Mouse (Mus musculus) midbrain, embryonic 13.5 days (tissue): ENCODE data around the gene Ap4s1. TPM values are rescaled to one million over a fixed set of nuclear protein-coding genes. Genes with fewer than 3 reads are reported as not detected.
"Not testable (repeated sequence)": the region's sequence is repeated elsewhere in the genome, so short reads cannot be mapped to it uniquely, and the experiment has no call there.

Experiments
- ATAC-seq: fragments of 200-750 bp; cut with Nextera tagmentation; 2 replicates; pipeline ENCODE4 v1.8.0; 2017; ENCODE audit warnings: mild to moderate bottlenecking, moderate TSS enrichment, moderate library complexity
- H3K27ac ChIP-seq: fragments of 300-500 bp; sonication (generic); 2 replicates; pipeline ENCODE4 v1.5.1; 2015; ENCODE audit warnings: inconsistent platforms, mild to moderate bottlenecking, moderate library complexity
- H3K27me3 ChIP-seq: fragments of 300-500 bp; sonication (generic); 2 replicates; pipeline ENCODE4 v1.6.1; 2015; ENCODE audit warnings: mild to moderate bottlenecking, inconsistent platforms
- H3K36me3 ChIP-seq: fragments of 300-500 bp; sonication (generic); 2 replicates; pipeline ENCODE4 v1.6.1; 2015; ENCODE audit warnings: mild to moderate bottlenecking, inconsistent platforms
- H3K4me1 ChIP-seq: fragments of 300-500 bp; sonication (generic); replicated peaks from 2 replicates; pipeline ENCODE4 v1.6.1; 2015; ENCODE audit warnings: inconsistent platforms
- H3K4me2 ChIP-seq: fragments of 300-500 bp; sonication (generic); replicated peaks from 2 replicates; pipeline ENCODE4 v1.6.1; 2015; ENCODE audit warnings: moderate library complexity, mild to moderate bottlenecking, inconsistent platforms
- H3K4me3 ChIP-seq: fragments of 300-500 bp; sonication (generic); replicated peaks from 2 replicates; pipeline ENCODE4 v1.5.1; 2015; ENCODE audit warnings: mild to moderate bottlenecking, inconsistent platforms
- H3K9ac ChIP-seq: fragments of 300-500 bp; sonication (generic); replicated peaks from 2 replicates; pipeline ENCODE4 v1.6.1; 2015; ENCODE audit warnings: mild to moderate bottlenecking, inconsistent platforms
- H3K9me3 ChIP-seq: fragments of 300-500 bp; sonication (generic); 2 replicates; pipeline ENCODE4 v1.6.1; 2016; ENCODE audit warnings: mild to moderate bottlenecking, inconsistent platforms
- WGBS: fragments of 180-500 bp; shearing (Covaris S2); methylation state at CpG from one replicate; pipeline ENCODE4 v1.1.7; 2015; 5-methylcytosine and 5-hydroxymethylcytosine counted together
- polyA plus RNA-seq: library from polyadenylated mRNA; unstranded; fragments of >200 nt; fragmentation: Nextera tagmentation; extraction: Ambion mirVana; gene quantifications from 2 replicates; pipeline ENCODE4 v1.2.1, GENCODE M21; 2015

Ap4s1 gene
- polyA plus RNA-seq, result 53.2 and 54.4 TPM in 2 replicates

DNA sequence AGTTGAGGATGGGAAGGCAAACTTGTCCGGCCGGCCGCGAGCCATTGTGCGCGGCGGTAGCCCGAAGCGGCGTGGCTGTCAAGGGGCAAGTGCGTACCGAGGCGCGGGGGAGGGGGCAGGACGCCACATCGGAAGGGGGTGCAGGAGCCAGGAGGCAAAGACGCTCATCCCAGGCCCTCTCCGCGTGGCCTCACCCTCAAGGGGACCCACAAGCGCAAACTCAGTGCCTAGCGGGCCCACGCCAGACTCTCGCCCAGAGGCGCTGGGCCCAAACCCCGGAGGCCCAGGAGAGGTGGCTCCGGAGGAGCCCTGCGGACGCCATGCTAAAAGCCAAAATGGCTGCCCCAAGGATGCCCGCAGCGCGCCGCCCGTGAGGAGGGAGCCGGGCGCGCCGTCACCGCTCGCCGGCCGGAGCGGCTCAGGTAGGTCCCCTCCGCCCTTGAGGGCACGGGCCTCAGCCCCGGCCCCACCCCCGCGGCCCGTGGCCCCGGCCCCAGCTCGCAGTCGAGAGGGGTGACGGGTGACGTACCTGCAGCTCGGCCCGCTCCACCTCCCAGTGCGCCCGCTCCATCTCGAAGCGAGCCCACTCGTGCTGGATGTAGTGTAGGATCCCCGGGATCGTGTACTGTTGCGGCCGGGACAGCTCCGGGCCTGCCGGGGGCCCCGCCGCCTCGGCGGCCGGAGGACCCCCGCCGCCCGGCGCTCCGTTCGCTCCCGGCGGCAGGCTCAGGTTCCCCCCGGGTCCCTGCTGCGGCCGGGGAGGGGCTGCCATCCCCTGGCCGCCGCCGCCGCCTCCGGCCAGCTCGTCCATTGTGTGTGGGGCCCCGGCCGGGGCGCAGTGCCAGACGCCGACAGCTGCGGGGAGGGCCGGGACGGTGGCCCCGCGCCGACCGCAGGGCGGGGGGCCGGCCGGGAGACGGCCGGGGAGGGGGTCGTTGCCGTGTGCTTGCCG is at the start of gene Ap4s1:
Ap4s1 (plus strand) TSS at position 141 of the 952 bp plus-strand sequence.
- peak within 1 kb of the TSS; percentile 100 for H3K27ac ChIP-seq
- H3K4me2 ChIP-seq, result peak within 1 kb of the TSS; percentile 84
- no peaks in the 10 kb centered on the region for H3K9me3 ChIP-seq
- H3K4me1 ChIP-seq, result peaks cover 22% of the 10 kb centered on the region
- ATAC-seq, result peak; percentile 85
- H3K27me3 ChIP-seq, result no peaks in the 10 kb centered on the region
- H3K4me3 ChIP-seq, result peak within 1 kb of the TSS; percentile 97
- WGBS, result under 1% methylated on average over 108 of the region's 108 CpGs
- peak within 1 kb of the TSS; percentile 99 for H3K9ac ChIP-seq
- no peaks in the 10 kb centered on the region for H3K36me3 ChIP-seq

DNA sequence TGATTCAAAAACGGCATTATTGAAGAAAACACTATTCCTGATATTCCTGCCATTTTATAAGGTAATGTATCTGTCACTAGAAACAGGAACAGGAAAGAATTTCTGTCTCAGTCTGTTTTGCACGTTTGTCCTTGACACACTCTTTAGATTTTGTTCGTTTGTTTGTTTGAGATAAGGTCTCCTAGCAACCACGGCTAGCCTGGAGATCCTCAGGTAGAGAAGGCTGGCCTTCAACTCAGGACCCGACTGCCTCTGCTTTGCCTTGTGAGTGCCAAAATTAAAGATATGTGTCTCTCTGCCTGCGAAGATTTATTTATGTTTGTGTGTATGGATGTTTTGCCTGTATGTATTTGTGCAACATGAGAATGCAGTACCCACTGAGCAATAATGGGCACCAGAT is 49.0 kb upstream of the Ap4s1 start:
- H3K27me3 ChIP-seq, result no peaks in the 10 kb centered on the region
- no peak for ATAC-seq
- H3K4me1 ChIP-seq, result no peaks in the 10 kb centered on the region
- 72% methylated on average over 6 of the region's 6 CpGs for WGBS
- no peaks in the 10 kb centered on the region for H3K9me3 ChIP-seq
- H3K9ac ChIP-seq, result no peak overlapping the region
- no peaks in the 10 kb centered on the region for H3K36me3 ChIP-seq
- no peak overlapping the region for H3K4me3 ChIP-seq
- H3K27ac ChIP-seq, result no peak overlapping the region
- H3K4me2 ChIP-seq, result no peak overlapping the region

DNA sequence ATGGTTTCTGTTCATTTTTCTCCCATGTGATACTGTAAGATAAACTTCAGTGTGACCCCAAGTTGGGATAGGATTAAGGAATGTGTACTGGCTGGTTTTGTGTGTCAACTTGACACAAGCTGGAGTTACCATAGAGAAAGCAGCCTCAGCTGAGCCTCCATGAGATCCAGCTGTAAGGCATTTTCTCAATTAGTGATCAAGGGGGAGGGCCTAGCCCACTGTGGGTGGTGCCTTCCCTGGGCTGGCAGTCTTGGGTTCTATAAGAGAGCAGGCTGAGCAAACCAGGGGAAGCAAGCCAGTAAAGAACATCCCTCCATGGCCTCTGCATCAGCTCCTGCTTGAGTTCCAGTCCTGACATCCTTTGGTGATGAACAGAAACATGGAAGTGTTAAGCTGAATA is 41.4 kb upstream of the Ap4s1 start:
- H3K27ac ChIP-seq, H3K9ac ChIP-seq, H3K4me1 ChIP-seq, H3K4me3 ChIP-seq, ATAC-seq, H3K4me2 ChIP-seq, H3K9me3 ChIP-seq, H3K27me3 ChIP-seq: not testable (repeated sequence)
- peaks cover 28% of the 10 kb centered on the region for H3K36me3 ChIP-seq

DNA sequence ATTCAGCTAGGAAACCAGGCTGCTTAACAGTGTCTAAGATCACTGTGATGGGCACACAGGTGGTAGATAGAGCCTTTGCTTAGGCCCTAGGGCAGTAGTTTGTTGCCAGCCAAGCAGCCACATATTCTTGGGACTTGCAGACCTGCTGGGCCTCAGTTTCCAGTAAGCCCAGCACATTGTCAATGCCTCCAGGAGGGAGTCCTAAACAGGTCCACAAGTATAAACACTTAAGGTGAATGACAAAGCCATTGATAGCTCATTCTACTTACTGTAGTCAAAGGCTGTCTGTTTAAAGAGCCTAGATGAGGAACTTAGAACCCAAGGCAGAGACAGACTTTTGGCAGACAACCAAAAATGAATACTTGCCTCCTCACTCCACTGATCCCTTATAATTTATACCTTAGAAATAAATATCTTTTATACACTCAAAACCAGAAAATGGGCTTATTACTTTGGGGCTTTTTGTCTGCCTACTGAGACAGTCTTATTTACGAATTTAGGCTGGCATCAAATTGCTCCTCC is 34.8 kb upstream of the Ap4s1 start:
- no peak overlapping the region for H3K27ac ChIP-seq
- no peak for ATAC-seq
- H3K36me3 ChIP-seq, result peaks cover 16% of the 10 kb centered on the region
- no peak overlapping the region for H3K4me2 ChIP-seq
- WGBS, result 83% methylated on average over 1 of the region's 1 CpGs
- no peaks in the 10 kb centered on the region for H3K4me1 ChIP-seq
- H3K9me3 ChIP-seq, result no peaks in the 10 kb centered on the region
- no peak overlapping the region for H3K9ac ChIP-seq
- no peak overlapping the region for H3K4me3 ChIP-seq
- H3K27me3 ChIP-seq, result no peaks in the 10 kb centered on the region

DNA sequence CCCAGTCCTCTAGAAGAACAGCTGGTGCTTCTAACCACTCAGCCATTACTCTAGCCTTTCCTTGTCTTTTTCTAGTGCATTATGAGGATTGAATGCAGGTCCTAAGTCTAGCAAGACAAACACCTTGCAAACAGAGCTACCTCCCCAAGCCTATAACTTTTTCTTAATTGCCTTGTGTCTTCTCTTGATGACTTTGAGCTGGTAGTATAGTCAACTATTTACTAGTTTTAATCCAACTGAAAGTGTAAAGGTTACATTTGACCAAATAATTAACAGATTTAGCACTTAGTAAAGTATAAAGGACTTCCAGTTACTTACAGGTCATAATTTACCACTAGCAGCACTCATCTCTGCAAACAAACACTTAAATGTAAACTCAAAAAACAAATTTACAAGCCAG is 27.8 kb upstream of the Ap4s1 start:
- Histone ChIP-seq H3K4me1 (peaks cover 16% of the 10 kb centered on the region; the same call in 1 of the 2 replicates), H3K4me3 (no peak overlapping the region), H3K9ac (no peak overlapping the region), H3K4me2 (no peak overlapping the region), H3K27me3 (no peaks in the 10 kb centered on the region), H3K27ac (no peak overlapping the region), H3K36me3 (no peaks in the 10 kb centered on the region), H3K9me3 (no peaks in the 10 kb centered on the region)
- no peak for ATAC-seq

DNA sequence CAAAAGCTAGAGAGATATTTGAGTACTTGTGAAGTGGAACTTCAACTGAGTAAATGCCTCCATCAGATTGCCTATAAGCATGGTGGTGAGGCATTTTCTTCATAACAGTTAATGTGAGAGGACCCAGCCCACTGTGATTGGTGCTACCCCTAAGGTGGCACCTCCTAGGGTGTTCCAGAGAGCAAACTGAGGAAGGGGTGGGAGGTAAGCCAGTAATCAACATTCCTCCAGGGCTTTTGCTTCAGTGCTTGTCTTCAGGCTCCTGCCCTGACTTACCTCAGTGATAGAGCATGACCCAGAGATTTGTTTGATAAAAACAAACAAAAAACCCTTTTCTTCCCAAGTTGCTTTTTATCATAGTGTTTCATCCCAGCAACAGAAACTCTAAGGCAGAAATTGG is 26.9 kb upstream of the Ap4s1 start:
- peaks cover 16% of the 10 kb centered on the region; the same call in 1 of the 2 replicates for H3K4me1 ChIP-seq
- ATAC-seq, result no peak
- no peaks in the 10 kb centered on the region for H3K9me3 ChIP-seq
- no peaks in the 10 kb centered on the region for H3K36me3 ChIP-seq
- H3K27ac ChIP-seq, result no peak overlapping the region
- H3K9ac ChIP-seq, result no peak overlapping the region
- no peaks in the 10 kb centered on the region for H3K27me3 ChIP-seq
- H3K4me2 ChIP-seq, result no peak overlapping the region
- no peak overlapping the region for H3K4me3 ChIP-seq

DNA sequence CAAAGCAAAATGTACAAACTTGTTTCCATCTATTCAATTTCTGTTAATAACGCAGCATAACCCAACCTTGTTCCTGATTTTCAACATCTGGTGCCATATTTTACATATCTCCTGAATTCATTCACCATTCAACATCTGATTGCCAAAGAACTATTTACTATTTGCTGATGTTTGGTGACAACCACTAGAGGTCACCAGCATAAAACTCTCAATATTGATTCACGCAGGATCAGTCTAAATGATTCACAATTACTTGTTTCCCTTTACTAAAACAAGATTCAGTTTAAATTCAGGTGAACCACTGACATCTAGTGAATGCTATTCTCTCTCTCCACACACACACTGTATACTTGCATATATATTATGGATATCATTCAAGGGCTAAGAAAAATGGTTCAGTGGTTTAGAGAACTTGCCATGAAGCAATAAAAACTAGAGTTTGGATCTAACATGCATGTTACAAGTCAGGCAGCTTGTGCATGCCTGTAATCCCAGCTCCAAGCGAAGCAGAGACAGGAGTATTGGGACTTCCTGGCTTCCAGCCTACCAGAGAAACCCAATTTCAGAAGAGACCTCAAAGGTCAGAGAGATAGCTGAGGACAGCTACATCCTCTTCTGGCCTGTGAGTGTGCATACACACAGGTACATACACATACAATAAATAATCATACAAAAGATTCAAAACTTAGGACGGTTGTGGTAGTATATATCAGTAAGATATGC is 24.0 kb upstream of the Ap4s1 start:
- H3K27ac ChIP-seq, result no peak overlapping the region
- ATAC-seq, result 0 out of 2 replicates have a peak, but pooled peaks have one; percentile 6
- no peaks in the 10 kb centered on the region for H3K9me3 ChIP-seq
- no peak overlapping the region for H3K9ac ChIP-seq
- H3K36me3 ChIP-seq, result no peaks in the 10 kb centered on the region
- 80% methylated on average over 4 of the region's 4 CpGs for WGBS
- no peak overlapping the region for H3K4me3 ChIP-seq
- peaks cover 24% of the 10 kb centered on the region for H3K4me1 ChIP-seq
- H3K4me2 ChIP-seq, result no peak overlapping the region
- no peaks in the 10 kb centered on the region for H3K27me3 ChIP-seq

DNA sequence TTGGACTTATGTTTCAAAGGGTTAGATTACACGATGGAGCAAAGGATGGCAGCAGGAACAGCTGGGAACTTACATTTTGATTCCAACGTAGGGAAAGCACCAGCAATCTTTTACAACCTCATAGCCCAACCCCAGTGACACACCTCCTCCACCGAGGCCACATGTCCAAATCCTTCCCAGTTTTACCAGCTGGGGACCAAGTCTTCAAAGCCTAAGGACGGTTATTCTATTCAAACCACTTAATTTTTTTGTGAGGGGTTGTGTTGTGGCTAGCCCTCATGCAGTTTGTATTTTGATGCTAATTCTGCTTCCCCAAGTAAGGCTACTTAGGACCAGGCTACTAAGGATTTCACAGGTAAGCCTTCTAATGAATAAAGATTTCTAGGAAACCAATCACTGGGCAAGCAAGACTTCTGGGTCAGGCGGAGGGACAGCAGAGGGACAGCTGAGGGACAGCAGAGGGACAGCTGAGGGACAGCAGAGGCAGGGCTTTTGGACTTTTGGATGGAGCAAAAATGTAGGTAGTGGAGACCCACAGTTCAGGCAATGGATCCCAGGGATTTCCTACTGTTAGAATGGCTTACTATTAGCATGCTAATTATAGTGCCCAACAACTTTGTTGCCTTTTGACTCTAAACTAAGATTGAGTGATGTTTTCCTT is 19.5 kb upstream of the Ap4s1 start:
- no peak overlapping the region for H3K4me2 ChIP-seq
- no peak overlapping the region for H3K27ac ChIP-seq
- no peak overlapping the region for H3K9ac ChIP-seq
- no peaks in the 10 kb centered on the region for H3K9me3 ChIP-seq
- H3K4me3 ChIP-seq, result no peak overlapping the region
- 26% methylated on average over 5 of the region's 5 CpGs for WGBS
- H3K27me3 ChIP-seq, result no peaks in the 10 kb centered on the region
- no peak for ATAC-seq
- H3K36me3 ChIP-seq, result no peaks in the 10 kb centered on the region
- peaks cover 27% of the 10 kb centered on the region for H3K4me1 ChIP-seq

DNA sequence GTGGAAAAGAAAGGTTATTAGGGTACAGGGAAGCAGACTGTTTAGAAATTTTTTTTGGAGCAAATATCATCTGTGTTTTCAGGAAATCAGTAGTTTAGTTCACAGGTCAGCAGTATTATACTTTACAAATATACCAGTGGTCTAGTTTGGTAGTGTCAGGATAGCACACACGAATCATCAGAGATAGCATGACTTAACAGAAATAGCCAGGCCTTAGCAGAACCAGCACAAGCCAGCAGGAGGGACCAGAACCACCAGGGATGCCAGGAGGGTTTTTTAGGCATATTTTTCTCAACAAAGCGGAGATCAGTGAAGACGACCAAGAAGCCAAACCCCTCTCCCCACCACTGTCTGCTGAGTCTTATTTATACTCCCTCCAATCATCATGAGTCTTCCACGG is 17.6 kb upstream of the Ap4s1 start:
- no peak overlapping the region for H3K4me2 ChIP-seq
- H3K4me1 ChIP-seq, result peaks cover 26% of the 10 kb centered on the region
- H3K36me3 ChIP-seq, result no peaks in the 10 kb centered on the region
- H3K9ac ChIP-seq, result no peak overlapping the region
- H3K27me3 ChIP-seq, result no peaks in the 10 kb centered on the region
- WGBS, result 73% methylated on average over 4 of the region's 4 CpGs
- no peak for ATAC-seq
- H3K4me3 ChIP-seq, result no peak overlapping the region
- no peaks in the 10 kb centered on the region for H3K9me3 ChIP-seq
- H3K27ac ChIP-seq, result no peak overlapping the region

DNA sequence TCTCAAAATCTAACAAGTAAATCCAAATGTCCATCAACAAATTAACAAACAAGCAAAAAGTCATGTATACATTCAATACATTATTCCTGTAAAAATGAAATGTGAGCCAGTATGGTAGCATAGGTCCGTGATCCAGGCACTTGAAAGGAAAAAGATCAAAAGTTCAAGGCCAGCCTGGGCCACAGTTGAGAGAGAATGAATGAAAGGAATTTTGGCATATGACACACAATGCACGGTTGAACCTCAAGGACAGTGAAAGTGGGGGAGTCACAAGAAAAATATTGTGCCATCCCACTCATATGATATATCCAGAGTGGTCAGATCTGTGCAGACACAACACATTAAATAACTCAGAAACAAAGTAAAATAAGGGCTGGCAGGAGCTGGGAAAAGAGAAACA is 14.4 kb upstream of the Ap4s1 start:
- Histone ChIP-seq H3K9me3 (no peaks in the 10 kb centered on the region), H3K9ac (no peak overlapping the region), H3K27me3 (no peaks in the 10 kb centered on the region), H3K36me3 (no peaks in the 10 kb centered on the region), H3K4me2 (no peak overlapping the region), H3K27ac (no peak overlapping the region), H3K4me1 (peaks cover 28% of the 10 kb centered on the region), H3K4me3 (no peak overlapping the region)
- ATAC-seq, result no peak
- 60% methylated on average over 2 of the region's 2 CpGs for WGBS

DNA sequence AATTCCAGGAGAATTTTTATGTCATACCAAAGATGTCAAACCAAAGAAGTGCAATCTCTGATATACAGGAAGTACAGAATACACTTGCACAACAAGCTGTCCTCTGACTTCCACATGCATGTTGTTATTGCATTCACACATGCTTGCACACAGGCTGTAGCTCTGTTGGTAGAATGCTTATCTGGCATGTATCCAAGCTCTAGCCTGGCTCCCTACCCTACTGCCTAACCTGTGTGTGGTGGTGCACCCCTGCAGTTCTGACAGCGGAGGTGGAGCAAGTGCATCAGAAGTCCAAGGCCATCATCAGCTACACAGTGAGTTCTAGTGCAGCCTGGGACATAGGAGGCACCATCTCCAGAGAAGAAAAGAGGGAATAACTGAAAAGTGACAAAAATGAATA is 12.0 kb upstream of the Ap4s1 start:
- WGBS, result 74% methylated on average over 1 of the region's 1 CpGs

DNA sequence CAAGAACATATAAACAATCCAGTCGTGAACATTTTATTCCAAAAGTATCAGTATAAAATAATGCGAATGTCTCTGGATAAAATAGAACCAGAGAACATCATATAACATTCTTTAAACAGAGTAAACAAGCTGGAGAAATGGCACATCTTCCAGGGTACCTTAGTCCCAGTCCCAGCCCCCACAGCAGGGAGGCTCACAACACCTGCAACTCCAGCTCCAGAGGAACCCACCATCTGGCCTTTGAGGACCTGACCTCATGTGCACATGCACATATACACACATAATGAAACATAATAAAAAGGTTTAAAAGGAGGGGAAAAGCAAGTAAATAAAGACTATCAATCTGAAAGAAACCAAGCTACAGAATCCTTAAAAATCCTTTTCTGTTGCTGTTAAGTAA is 2.3 kb upstream of the Ap4s1 start:
- peaks cover 22% of the 10 kb centered on the region for H3K4me1 ChIP-seq
- WGBS, result 92% methylated on average over 2 of the region's 2 CpGs
- no peak overlapping the region for H3K9ac ChIP-seq
- no peak overlapping the region for H3K27ac ChIP-seq
- H3K9me3 ChIP-seq, result no peaks in the 10 kb centered on the region
- no peak overlapping the region for H3K4me2 ChIP-seq
- no peaks in the 10 kb centered on the region for H3K36me3 ChIP-seq
- H3K27me3 ChIP-seq, result no peaks in the 10 kb centered on the region
- H3K4me3 ChIP-seq, result no peak overlapping the region
- ATAC-seq, result no peak

More for the DNA sequence above, 12.0 kb upstream of the Ap4s1 start:
- no peak for ATAC-seq
- Histone ChIP-seq H3K36me3 (no peaks in the 10 kb centered on the region), H3K9me3 (no peaks in the 10 kb centered on the region), H3K4me2 (no peak overlapping the region), H3K9ac (no peak overlapping the region), H3K4me1 (peaks cover 12% of the 10 kb centered on the region), H3K4me3 (no peak overlapping the region), H3K27me3 (no peaks in the 10 kb centered on the region), H3K27ac (no peak overlapping the region)
